Comparison of ENCODE assay signal across 12 mouse cellular contexts in the genomic region with DNA sequence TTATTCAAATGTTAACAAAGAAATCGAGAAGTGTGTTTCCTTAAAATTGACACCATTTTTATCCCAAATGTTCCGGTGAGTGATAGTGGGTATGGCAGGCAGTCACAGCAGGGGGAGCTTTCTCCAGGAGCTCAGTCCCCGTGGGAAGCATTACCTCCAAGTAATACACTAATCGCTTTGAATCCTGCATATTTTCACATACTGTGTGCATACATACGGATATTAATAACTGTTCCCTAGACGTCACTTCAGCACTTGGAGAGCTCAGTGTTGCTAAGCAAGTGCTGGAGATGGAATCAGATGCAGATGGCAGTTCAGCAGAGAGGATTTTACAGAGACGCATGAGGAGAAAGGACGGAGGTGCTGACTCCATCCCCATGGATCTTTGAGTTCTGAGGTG.
DNase-seq lines count a peak whose midpoint lies in the region; ATAC-seq and TF ChIP-seq lines count a peak whose summit lies in the region.
"Had no signal": no experiment of that assay in that cellular context is flagged by ENCODE, and none has a peak within 500 bp of the region (broad histone marks: within the 10 kb centered on the region; RNA-seq: fewer than 3 reads in every experiment).

No protein-coding gene starts in this region.

- DNase-seq in layer of hippocampus, adult 2 months (ENCODE audit: low spot score in 2 of 2), result peak in 1 of 2 experiments; percentile 44
- DNase-seq in layer of hippocampus, postnatal 25 days (ENCODE audit: extremely low spot score in 1 of 2, low spot score in 1 of 2), result no peak
- DNase-seq in brain, embryonic 14.5 days (ENCODE audit: low read depth), result peak; percentile 64
- DNase-seq in frontal cortex, postnatal 14 days (ENCODE audit: low spot score in 2 of 2), result peak; percentile 10 to 11
- no peak for DNase-seq in testis, postnatal 14 days (ENCODE audit: low spot score)
- DNase-seq in retina, embryonic 14.5 days (ENCODE audit: low spot score), result no peak
- DNase-seq: cerebellum, adult 9-10 months had no signal

- ATAC-seq in midbrain, embryonic 15.5 days (replicated peaks), result peak; percentile 62; the same call in 1 of the 2 replicates

- peaks cover 5% of the 10 kb centered on the region; the same call in 1 of the 2 replicates for H3K4me1 ChIP-seq in midbrain, embryonic 15.5 days
- H3K4me1 ChIP-seq: embryonic facial prominence, embryonic 13.5 days; hindbrain, embryonic 12.5 days; kidney, embryonic 15.5 days; neural tube, embryonic 12.5 days had no signal

- H3K36me3 ChIP-seq in midbrain, embryonic 15.5 days (replicated peaks), result no peaks in the 10 kb centered on the region
- H3K36me3 ChIP-seq: embryonic facial prominence, embryonic 13.5 days; hindbrain, embryonic 12.5 days; kidney, embryonic 15.5 days; neural tube, embryonic 12.5 days had no signal

- no peak overlapping the region for H3K4me2 ChIP-seq in midbrain, embryonic 15.5 days
- H3K4me2 ChIP-seq: embryonic facial prominence, embryonic 13.5 days; hindbrain, embryonic 12.5 days; kidney, embryonic 15.5 days; neural tube, embryonic 12.5 days had no signal

- H3K9ac ChIP-seq in midbrain, embryonic 15.5 days, result no peak overlapping the region
- H3K9ac ChIP-seq: embryonic facial prominence, embryonic 13.5 days; hindbrain, embryonic 12.5 days; kidney, embryonic 15.5 days; neural tube, embryonic 12.5 days had no signal

- no peaks in the 10 kb centered on the region for H3K9me3 ChIP-seq in midbrain, embryonic 15.5 days
- H3K9me3 ChIP-seq: embryonic facial prominence, embryonic 13.5 days; hindbrain, embryonic 12.5 days; kidney, embryonic 15.5 days; neural tube, embryonic 12.5 days had no signal

- no peaks in the 10 kb centered on the region for H3K27me3 ChIP-seq in midbrain, embryonic 15.5 days (replicated peaks)
- H3K27me3 ChIP-seq: embryonic facial prominence, embryonic 13.5 days; hindbrain, embryonic 12.5 days; kidney, embryonic 15.5 days; neural tube, embryonic 12.5 days had no signal

- H3K4me3 ChIP-seq in layer of hippocampus, adult 2 months, result no peak overlapping the region; the same call in 1 of the 2 replicates
- no peak overlapping the region for H3K4me3 ChIP-seq in midbrain, embryonic 15.5 days
- H3K4me3 ChIP-seq: embryonic facial prominence, embryonic 13.5 days; hindbrain, embryonic 12.5 days; kidney, embryonic 15.5 days; neural tube, embryonic 12.5 days had no signal

- no peak for TF ChIP-seq POLR2A in brain, embryonic 14.5 days (IDR thresholded peaks at IDR 0.05; ENCODE audit: borderline replicate concordance, extremely low read depth, insufficient read depth, insufficient read length, poor library complexity, severe bottlenecking)

- H3K27ac ChIP-seq in layer of hippocampus, adult 2 months, result peak overlapping the region; percentile 82
- H3K27ac ChIP-seq in midbrain, embryonic 15.5 days, result no peak overlapping the region
- H3K27ac ChIP-seq: embryonic facial prominence, embryonic 13.5 days; kidney, embryonic 15.5 days; neural tube, embryonic 12.5 days had no signal

- 43% methylated on average over 8 of the region's 8 CpGs for WGBS in midbrain, embryonic 15.5 days

- peak; percentile 53 for TF ChIP-seq CTCF in layer of hippocampus, adult 2 months (conservative IDR thresholded peaks at IDR 0.05)
- no peak for TF ChIP-seq CTCF in brain, embryonic 14.5 days (IDR thresholded peaks at IDR 0.05; ENCODE audit: borderline replicate concordance, extremely low read depth, insufficient read depth, insufficient read length)

Comparison
In these comparisons a context has a peak if more than half of its experiments do, and no peak if none do; other contexts are left out.
1. DNase-seq: peak in brain, embryonic 14.5 days (single experiment) and frontal cortex, postnatal 14 days (2 of 2); none in layer of hippocampus, postnatal 25 days (0 of 2), testis, postnatal 14 days (single experiment) and retina, embryonic 14.5 days (single experiment).